Mouse (Mus musculus) urinary bladder, postnatal 4 days (tissue): Measurements from ENCODE around the gene Setd1b.

Experiments
- DNase-seq, 2 experiments: peaks; one replicate each; pipeline ENCODE4 v3.0.0; 2021 to 2022; ENCODE audit warnings: low spot score in 2 of 2

The Setd1b gene

GRCm38 (mm10) chr5:123140694-123141554 lies 1.1 kb upstream of the Setd1b start:
- DNase-seq, result peak; percentile 87 to 88

GRCm38 (mm10) chr5:123141555-123142160 lies 335 bp upstream of the Setd1b start:
- DNase-seq, result no peak

GRCm38 (mm10) chr5:123143251-123143970 lies 1.4 kb downstream of the Setd1b start:
- DNase-seq, result no peak

- no peak for DNase-seq
Measured at GRCm38 (mm10) chr5:123143971-123144745, 2.2 kb downstream of the Setd1b start.

- no peak for DNase-seq
Measured at GRCm38 (mm10) chr5:123144746-123145590, 3.0 kb downstream of the Setd1b start.

GRCm38 (mm10) chr5:123146357-123146756 lies 4.4 kb downstream of the Setd1b start:
- no peak for DNase-seq

- no peak for DNase-seq
Measured at GRCm38 (mm10) chr5:123147569-123147968, 5.6 kb downstream of the Setd1b start.

GRCm38 (mm10) chr5:123148073-123148722 lies 6.2 kb downstream of the Setd1b start:
- no peak for DNase-seq

GRCm38 (mm10) chr5:123149451-123150400 lies 7.7 kb downstream of the Setd1b start:
- DNase-seq, result peak; percentile 82 to 92

- no peak for DNase-seq
Measured at GRCm38 (mm10) chr5:123150641-123151040, 8.6 kb downstream of the Setd1b start.

GRCm38 (mm10) chr5:123151077-123151476 lies 9.1 kb downstream of the Setd1b start:
- DNase-seq, result no peak

GRCm38 (mm10) chr5:123151707-123152362 lies 9.8 kb downstream of the Setd1b start:
- no peak for DNase-seq

GRCm38 (mm10) chr5:123152901-123153300 lies 10.9 kb downstream of the Setd1b start:
- no peak for DNase-seq

- no peak for DNase-seq
Measured at GRCm38 (mm10) chr5:123155425-123155824, 13.4 kb downstream of the Setd1b start.

- DNase-seq, result no peak
Measured at GRCm38 (mm10) chr5:123156763-123157162, 14.8 kb downstream of the Setd1b start.

- DNase-seq, result no peak
Measured at GRCm38 (mm10) chr5:123157972-123158371, 16.0 kb downstream of the Setd1b start.

GRCm38 (mm10) chr5:123159446-123159845 lies 17.5 kb downstream of the Setd1b start:
- no peak for DNase-seq

GRCm38 (mm10) chr5:123159866-123160265 lies 17.9 kb downstream of the Setd1b start:
- DNase-seq, result no peak

GRCm38 (mm10) chr5:123160341-123160740 lies 18.3 kb downstream of the Setd1b start:
- DNase-seq, result no peak
